Mouse (Mus musculus): ENCODE measurements at regions not wholly inside any gene's neighbourhood (a gene's known extent, or its start where the extent isn't known, plus 50 kb on each side); places are given as distances from the start of the nearest gene placed in this dataset.
A peak's percentile ranks its signal among the peaks of the same experiment; 100 is the strongest.

DNA sequence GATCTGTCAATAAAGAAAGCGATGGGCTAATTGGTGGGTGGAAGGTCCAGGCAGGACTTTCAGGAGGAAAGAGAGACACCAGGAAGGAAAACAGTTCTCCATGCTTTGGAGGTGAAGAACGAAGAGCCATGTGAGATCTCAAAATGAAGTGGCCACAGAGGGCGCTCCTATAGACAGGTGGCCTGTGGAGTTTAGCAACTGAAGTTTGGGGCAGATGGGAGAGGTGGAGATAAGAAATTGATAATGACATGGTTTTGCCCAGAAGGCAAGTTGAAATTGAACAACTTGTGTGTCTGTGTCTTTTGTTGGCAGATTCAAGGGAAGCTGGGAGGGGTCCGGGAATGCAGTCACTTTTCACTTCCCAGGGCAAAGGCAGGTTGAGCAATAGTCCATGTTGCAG is 170.2 kb upstream of the P2ry1 start:
- no peak overlapping the region for H3K27ac ChIP-seq (ENCODE audit: insufficient read depth, low read length)
- no peak overlapping the region for H3K9ac ChIP-seq (ENCODE audit: low read depth, poor library complexity, severe bottlenecking)
- no peaks in the 10 kb centered on the region for H3K36me3 ChIP-seq (ENCODE audit: control insufficient read depth, insufficient read depth, low read length, poor library complexity, severe bottlenecking)
- H3K9me3 ChIP-seq (replicated peaks; ENCODE audit: control insufficient read depth, insufficient read depth, low read length, poor library complexity, severe bottlenecking): no peaks in the 10 kb centered on the region
- no peaks in the 10 kb centered on the region for H3K27me3 ChIP-seq (ENCODE audit: control insufficient read depth, insufficient read depth, low read length, poor library complexity, severe bottlenecking)
- H3K4me3 ChIP-seq (ENCODE audit: low read depth, low read length): no peak overlapping the region
- no peaks in the 10 kb centered on the region for H3K4me1 ChIP-seq (ENCODE audit: control insufficient read depth, insufficient read depth, low read length)
- TF ChIP-seq EP300 (IDR thresholded peaks at IDR 0.05; ENCODE audit: insufficient read depth, low read depth, low read length): no peak
- no peak for TF ChIP-seq POLR2A (IDR thresholded peaks at IDR 0.05; ENCODE audit: insufficient read depth, low read length)

DNA sequence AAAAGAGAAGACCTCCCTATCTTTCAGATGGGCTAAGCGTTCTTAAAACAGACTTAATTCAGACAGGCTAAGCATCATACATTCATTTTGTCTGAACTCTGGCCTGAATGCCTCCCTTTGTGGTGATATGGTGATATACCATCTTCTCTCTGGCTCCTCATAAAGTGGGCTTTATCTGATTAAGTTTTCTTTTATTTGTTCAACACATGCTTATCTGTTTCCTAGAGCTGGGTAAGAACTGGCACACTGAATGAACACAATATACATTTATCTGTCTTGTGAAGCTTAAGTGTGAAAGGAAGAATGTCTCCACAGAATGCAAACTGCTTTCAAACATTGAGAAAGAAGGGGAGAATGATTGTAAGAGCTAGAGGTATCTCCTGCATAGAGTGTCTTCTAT is 160.7 kb upstream of the P2ry1 start:
- no peak overlapping the region for H3K27ac ChIP-seq (ENCODE audit: insufficient read depth, low read length)
- no peak overlapping the region for H3K4me3 ChIP-seq (ENCODE audit: low read depth, low read length)
- H3K4me1 ChIP-seq (ENCODE audit: control insufficient read depth, insufficient read depth, low read length): no peaks in the 10 kb centered on the region
- TF ChIP-seq CTCF (IDR thresholded peaks at IDR 0.05; ENCODE audit: low read depth, low read length) (no peak), EP300 (IDR thresholded peaks at IDR 0.05; ENCODE audit: insufficient read depth, low read depth, low read length) (no peak), POLR2A (IDR thresholded peaks at IDR 0.05; ENCODE audit: insufficient read depth, low read length) (no peak)
- H3K9ac ChIP-seq (ENCODE audit: low read depth, poor library complexity, severe bottlenecking): no peak overlapping the region
- no peaks in the 10 kb centered on the region for H3K9me3 ChIP-seq (replicated peaks; ENCODE audit: control insufficient read depth, insufficient read depth, low read length, poor library complexity, severe bottlenecking)
- no peaks in the 10 kb centered on the region for H3K36me3 ChIP-seq (ENCODE audit: control insufficient read depth, insufficient read depth, low read length, poor library complexity, severe bottlenecking)
- no peaks in the 10 kb centered on the region for H3K27me3 ChIP-seq (ENCODE audit: control insufficient read depth, insufficient read depth, low read length, poor library complexity, severe bottlenecking)

DNA sequence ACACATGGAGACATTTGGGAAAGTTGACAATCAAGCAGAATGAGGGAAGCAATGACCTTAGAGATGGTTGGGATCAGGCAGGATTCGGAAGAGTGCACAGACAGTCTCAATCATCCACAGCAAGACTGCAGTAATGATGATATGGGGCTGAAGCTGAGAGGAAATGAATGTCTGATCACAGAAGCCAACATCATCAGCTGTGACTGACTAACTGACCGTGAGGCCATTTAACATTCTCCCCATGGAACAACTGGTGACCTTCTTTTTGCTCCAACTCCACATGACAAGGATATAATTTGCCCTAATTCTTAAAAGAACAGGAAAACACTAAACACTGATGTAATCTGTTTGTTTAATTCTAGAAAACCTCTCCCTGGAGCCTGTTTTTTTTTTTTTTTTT is 157.3 kb upstream of the P2ry1 start:
- H3K36me3 ChIP-seq (ENCODE audit: control insufficient read depth, insufficient read depth, low read length, poor library complexity, severe bottlenecking): no peaks in the 10 kb centered on the region
- no peaks in the 10 kb centered on the region for H3K9me3 ChIP-seq (replicated peaks; ENCODE audit: control insufficient read depth, insufficient read depth, low read length, poor library complexity, severe bottlenecking)
- no peak overlapping the region for H3K4me3 ChIP-seq (ENCODE audit: low read depth, low read length)
- TF ChIP-seq CTCF (IDR thresholded peaks at IDR 0.05; ENCODE audit: low read depth, low read length) (no peak), EP300 (IDR thresholded peaks at IDR 0.05; ENCODE audit: insufficient read depth, low read depth, low read length) (no peak), POLR2A (IDR thresholded peaks at IDR 0.05; ENCODE audit: insufficient read depth, low read length) (no peak)
- H3K9ac ChIP-seq (ENCODE audit: low read depth, poor library complexity, severe bottlenecking): no peak overlapping the region
- no peak overlapping the region for H3K27ac ChIP-seq (ENCODE audit: insufficient read depth, low read length)
- H3K27me3 ChIP-seq (ENCODE audit: control insufficient read depth, insufficient read depth, low read length, poor library complexity, severe bottlenecking): no peaks in the 10 kb centered on the region
- H3K4me1 ChIP-seq (ENCODE audit: control insufficient read depth, insufficient read depth, low read length): no peaks in the 10 kb centered on the region

DNA sequence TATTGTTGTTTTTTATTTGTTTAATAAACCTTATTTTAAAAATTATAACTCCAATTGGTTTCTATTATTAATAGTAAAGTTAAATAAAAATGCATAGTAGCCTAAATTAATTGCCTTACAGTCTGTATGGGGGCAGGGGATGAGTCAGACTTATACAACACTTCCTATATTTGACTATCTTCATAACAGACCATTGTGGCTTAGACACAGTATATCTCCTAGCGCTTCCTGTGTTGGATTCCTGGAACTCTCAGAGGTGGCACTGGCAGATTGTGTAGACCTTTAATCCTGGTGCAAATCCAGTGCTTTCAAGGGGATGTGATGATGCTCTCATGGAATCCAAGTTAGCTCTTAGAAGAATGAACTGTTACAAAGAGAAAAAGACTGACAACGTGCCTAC is 154.2 kb upstream of the P2ry1 start:
- H3K9me3 ChIP-seq (replicated peaks; ENCODE audit: control insufficient read depth, insufficient read depth, low read length, poor library complexity, severe bottlenecking): no peaks in the 10 kb centered on the region
- no peaks in the 10 kb centered on the region for H3K27me3 ChIP-seq (ENCODE audit: control insufficient read depth, insufficient read depth, low read length, poor library complexity, severe bottlenecking)
- H3K4me3 ChIP-seq (ENCODE audit: low read depth, low read length): no peak overlapping the region
- no peaks in the 10 kb centered on the region for H3K36me3 ChIP-seq (ENCODE audit: control insufficient read depth, insufficient read depth, low read length, poor library complexity, severe bottlenecking)
- TF ChIP-seq POLR2A (IDR thresholded peaks at IDR 0.05; ENCODE audit: insufficient read depth, low read length) (no peak), CTCF (IDR thresholded peaks at IDR 0.05; ENCODE audit: low read depth, low read length) (no peak), EP300 (IDR thresholded peaks at IDR 0.05; ENCODE audit: insufficient read depth, low read depth, low read length) (no peak)
- no peak overlapping the region for H3K9ac ChIP-seq (ENCODE audit: low read depth, poor library complexity, severe bottlenecking)
- no peaks in the 10 kb centered on the region for H3K4me1 ChIP-seq (ENCODE audit: control insufficient read depth, insufficient read depth, low read length)
- no peak overlapping the region for H3K27ac ChIP-seq (ENCODE audit: insufficient read depth, low read length)

DNA sequence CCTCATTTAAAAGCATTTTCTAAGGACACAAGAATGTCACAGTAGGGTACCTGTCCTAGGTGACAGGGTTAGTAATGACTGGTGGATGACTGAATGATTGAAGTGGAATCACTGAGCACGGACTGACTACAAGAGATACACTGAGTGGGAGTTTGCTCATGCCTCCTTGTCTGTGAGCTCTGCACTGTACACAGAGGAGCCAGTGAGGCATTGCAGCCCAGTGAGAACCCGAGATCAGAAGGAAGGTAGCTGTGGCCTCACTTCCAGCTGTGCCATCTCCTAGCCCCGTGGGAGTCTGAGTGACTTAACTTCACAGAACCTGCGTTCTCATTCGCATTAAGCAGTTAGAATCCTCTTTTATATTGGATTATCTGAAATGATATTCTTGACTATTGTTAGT is 148.8 kb upstream of the P2ry1 start:
- Histone ChIP-seq H3K27ac (ENCODE audit: insufficient read depth, low read length) (no peak overlapping the region), H3K9ac (ENCODE audit: low read depth, poor library complexity, severe bottlenecking) (no peak overlapping the region), H3K36me3 (ENCODE audit: control insufficient read depth, insufficient read depth, low read length, poor library complexity, severe bottlenecking) (no peaks in the 10 kb centered on the region), H3K27me3 (ENCODE audit: control insufficient read depth, insufficient read depth, low read length, poor library complexity, severe bottlenecking) (no peaks in the 10 kb centered on the region), H3K4me1 (ENCODE audit: control insufficient read depth, insufficient read depth, low read length) (peaks cover 1% of the 10 kb centered on the region), H3K4me3 (ENCODE audit: low read depth, low read length) (no peak overlapping the region), H3K9me3 (replicated peaks; ENCODE audit: control insufficient read depth, insufficient read depth, low read length, poor library complexity, severe bottlenecking) (no peaks in the 10 kb centered on the region)
- TF ChIP-seq EP300 (IDR thresholded peaks at IDR 0.05; ENCODE audit: insufficient read depth, low read depth, low read length): no peak
- no peak for TF ChIP-seq POLR2A (IDR thresholded peaks at IDR 0.05; ENCODE audit: insufficient read depth, low read length)
- TF ChIP-seq CTCF (IDR thresholded peaks at IDR 0.05; ENCODE audit: low read depth, low read length): no peak

DNA sequence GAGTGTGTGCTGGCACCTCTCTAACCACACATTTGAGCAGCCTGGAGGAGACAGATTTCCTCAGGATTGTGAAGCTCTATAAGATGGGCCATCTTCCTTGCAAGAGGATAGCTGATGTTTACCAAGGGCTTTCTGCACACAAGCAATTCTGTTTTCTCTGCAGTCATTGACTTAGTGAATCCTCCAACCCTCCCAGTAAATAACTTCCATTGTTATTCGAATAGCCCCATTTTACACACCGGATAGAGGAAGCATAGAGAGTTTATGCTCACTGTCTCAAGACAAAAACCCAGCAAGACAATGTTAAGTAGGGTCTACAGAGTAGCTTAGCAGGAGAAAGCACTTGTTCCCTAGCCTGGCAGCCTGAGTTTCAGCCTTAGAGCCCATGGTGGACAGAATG is 146.9 kb upstream of the P2ry1 start:
- no peak overlapping the region for H3K9ac ChIP-seq (ENCODE audit: low read depth, poor library complexity, severe bottlenecking)
- H3K4me3 ChIP-seq (ENCODE audit: low read depth, low read length): no peak overlapping the region
- peak overlapping the region; percentile 19; the same call in 1 of the 2 replicates for H3K27ac ChIP-seq (ENCODE audit: insufficient read depth, low read length)
- H3K36me3 ChIP-seq (ENCODE audit: control insufficient read depth, insufficient read depth, low read length, poor library complexity, severe bottlenecking): no peaks in the 10 kb centered on the region
- H3K9me3 ChIP-seq (replicated peaks; ENCODE audit: control insufficient read depth, insufficient read depth, low read length, poor library complexity, severe bottlenecking): no peaks in the 10 kb centered on the region
- TF ChIP-seq EP300 (IDR thresholded peaks at IDR 0.05; ENCODE audit: insufficient read depth, low read depth, low read length): no peak
- TF ChIP-seq CTCF (IDR thresholded peaks at IDR 0.05; ENCODE audit: low read depth, low read length): no peak
- no peak for TF ChIP-seq POLR2A (IDR thresholded peaks at IDR 0.05; ENCODE audit: insufficient read depth, low read length)
- H3K4me1 ChIP-seq (ENCODE audit: control insufficient read depth, insufficient read depth, low read length): peaks cover 1% of the 10 kb centered on the region
- H3K27me3 ChIP-seq (ENCODE audit: control insufficient read depth, insufficient read depth, low read length, poor library complexity, severe bottlenecking): no peaks in the 10 kb centered on the region
